Mouse (Mus musculus): ENCODE measurements around the gene Tmeff2.

GRCm38 (mm10) chr1:51115761-51116160 lies 215.3 kb downstream of the Tmeff2 start:
- TF ChIP-seq POLR2A (IDR thresholded peaks at IDR 0.05; ENCODE audit: control insufficient read depth, extremely low read depth, insufficient read depth, low read length, poor library complexity) (no peak), CTCF (IDR thresholded peaks at IDR 0.05; ENCODE audit: borderline replicate concordance, control insufficient read depth, extremely low read depth, insufficient read depth, low read length, poor library complexity) (no peak)
